9 mouse cellular contexts compared by ENCODE assay signal in the genomic region with DNA sequence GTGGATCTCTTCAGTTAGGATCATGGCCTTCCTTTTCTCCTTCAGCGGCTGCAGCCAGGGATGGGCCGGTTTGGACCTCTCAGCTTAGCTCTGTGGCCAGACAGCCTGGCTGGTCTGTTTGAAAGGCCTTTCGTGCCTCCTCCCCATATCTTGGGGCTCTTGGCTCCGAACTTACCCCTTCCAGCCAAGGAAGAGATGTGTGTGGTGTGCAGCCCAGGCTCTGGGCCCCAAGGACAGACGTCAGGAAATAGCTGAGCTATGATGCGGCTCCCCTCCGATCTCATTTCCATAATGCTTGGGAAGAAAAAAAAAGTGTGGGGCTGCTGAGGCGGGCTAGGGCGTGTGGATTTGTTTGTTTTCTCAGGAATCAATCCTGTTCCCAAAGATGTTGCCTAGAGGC.
A peak's percentile ranks its signal among the peaks of the same experiment; 100 is the strongest.
DNase-seq lines count a peak whose midpoint lies in the region; ATAC-seq and TF ChIP-seq lines count a peak whose summit lies in the region.
"Had no signal": no experiment of that assay in that cellular context is flagged by ENCODE, and none has a peak within 500 bp of the region (broad histone marks: within the 10 kb centered on the region; RNA-seq: fewer than 3 reads in every experiment).

No protein-coding gene starts in this region.

- no peaks in the 10 kb centered on the region for H3K9me3 ChIP-seq in heart, embryonic 13.5 days
- no peaks in the 10 kb centered on the region for H3K9me3 ChIP-seq in limb, embryonic 14.5 days (ENCODE audit: control insufficient read depth, low read length)

- no peaks in the 10 kb centered on the region for H3K36me3 ChIP-seq in heart, embryonic 13.5 days
- no peaks in the 10 kb centered on the region for H3K36me3 ChIP-seq in limb, embryonic 14.5 days (ENCODE audit: control insufficient read depth, insufficient read depth, low read length)

- DNase-seq in cerebellum, postnatal 25 days = no peak
- peak; percentile 34 for DNase-seq in adrenal gland, postnatal 14 days
- peak; percentile 70 for DNase-seq in limb, embryonic 14.5 days (ENCODE audit: low spot score)
- DNase-seq in thymus, postnatal 10 days (ENCODE audit: low spot score in 2 of 2) = no peak
- no peak for DNase-seq in left cerebral cortex, adult 9 months (ENCODE audit: low spot score in 2 of 2)

- TF ChIP-seq POLR2A in limb, embryonic 14.5 days (IDR thresholded peaks at IDR 0.05; ENCODE audit: borderline replicate concordance, extremely low read depth, insufficient read depth, insufficient read length) = no peak

- no peak overlapping the region for H3K4me3 ChIP-seq in heart, embryonic 13.5 days
- no peak overlapping the region for H3K4me3 ChIP-seq in limb, embryonic 14.5 days (replicated peaks; ENCODE audit: low read length)
- H3K4me3 ChIP-seq: myocyte had no signal

- 38% methylated on average over 9 of the region's 9 CpGs for WGBS in heart, embryonic 13.5 days
- 35% methylated on average over 8 of the region's 9 CpGs for WGBS in limb, embryonic 14.5 days

- no peak overlapping the region; the same call in 1 of the 2 replicates for H3K4me2 ChIP-seq in heart, embryonic 13.5 days
- H3K4me2 ChIP-seq in limb, embryonic 14.5 days (replicated peaks; ENCODE audit: low read depth, low read length, severe bottlenecking) = no peak overlapping the region

- 0 out of 2 replicates have a peak, but pooled peaks have one; percentile 8 for ATAC-seq in cerebellum, adult (ENCODE audit: insufficient number of reproducible peaks, low FRiP score, low TSS enrichment)
- no peak for ATAC-seq in heart, embryonic 13.5 days (ENCODE audit: extremely low read depth, insufficient number of reproducible peaks, low FRiP score, low TSS enrichment)
- peak; percentile 76 for ATAC-seq in limb, embryonic 14.5 days (ENCODE audit: low FRiP score, low read depth)
- ATAC-seq in megakaryocyte progenitor cell, adult 5-6 weeks (replicated peaks; ENCODE audit: poor library complexity) = no peak

- peaks cover 18% of the 10 kb centered on the region for H3K4me1 ChIP-seq in heart, embryonic 13.5 days
- 0 out of 2 replicates have a peak, but pooled peaks cover 3% of the 10 kb centered on the region for H3K4me1 ChIP-seq in limb, embryonic 14.5 days (ENCODE audit: control insufficient read depth, insufficient read depth, low read length)

- peaks cover 29% of the 10 kb centered on the region for H3K27me3 ChIP-seq in heart, embryonic 13.5 days (replicated peaks)
- no peaks in the 10 kb centered on the region for H3K27me3 ChIP-seq in limb, embryonic 14.5 days (ENCODE audit: control insufficient read depth, insufficient read depth, low read length)

- peak overlapping the region; percentile 42 for H3K27ac ChIP-seq in heart, embryonic 13.5 days (replicated peaks)
- peak overlapping the region; percentile 58 for H3K27ac ChIP-seq in limb, embryonic 14.5 days (replicated peaks; ENCODE audit: low read depth, low read length)

- H3K9ac ChIP-seq in heart, embryonic 13.5 days = peak overlapping the region; percentile 33
- no peak overlapping the region for H3K9ac ChIP-seq in limb, embryonic 14.5 days (ENCODE audit: low read depth, low read length, severe bottlenecking)

Comparison
In these comparisons a context has a peak if more than half of its experiments do, and no peak if none do; other contexts are left out.
1. ATAC-seq: peak in cerebellum, adult (single experiment) and limb, embryonic 14.5 days (single experiment); none in heart, embryonic 13.5 days (single experiment) and megakaryocyte progenitor cell, adult 5-6 weeks (single experiment).
2. DNase-seq: peak in adrenal gland, postnatal 14 days (single experiment) and limb, embryonic 14.5 days (single experiment); none in cerebellum, postnatal 25 days (0 of 2), thymus, postnatal 10 days (0 of 2) and left cerebral cortex, adult 9 months (0 of 2).